Mouse (Mus musculus) midbrain, embryonic 12.5 days (tissue): Measurements from ENCODE around the gene Gm49380. TPM values are rescaled to one million over a fixed set of nuclear protein-coding genes. Genes with fewer than 3 reads are reported as not detected.
"Not testable (repeated sequence)": the region's sequence is repeated elsewhere in the genome, so short reads cannot be mapped to it uniquely, and the experiment has no call there.

Experiments used
- ATAC-seq: fragments of 200-750 bp; cut with Nextera tagmentation; 2 replicates; pipeline ENCODE4 v1.8.0; 2017; ENCODE audit warnings: low read depth, moderate TSS enrichment, moderate library complexity; ENCODE audit not compliant: low FRiP score
- H3K27ac ChIP-seq: fragments of 300-500 bp; sonication (generic); replicated peaks from 2 replicates; pipeline ENCODE4 v1.5.1; 2016; ENCODE audit warnings: mild to moderate bottlenecking
- H3K27me3 ChIP-seq: fragments of 300-500 bp; sonication (generic); 2 replicates; pipeline ENCODE4 v1.6.1; 2016; ENCODE audit warnings: mild to moderate bottlenecking
- H3K36me3 ChIP-seq: fragments of 300-500 bp; sonication (generic); 2 replicates; pipeline ENCODE4 v1.6.1; 2016
- H3K4me1 ChIP-seq: fragments of 300-500 bp; sonication (generic); 2 replicates; pipeline ENCODE4 v1.6.1; 2016
- H3K4me2 ChIP-seq: fragments of 300-500 bp; sonication (generic); replicated peaks from 2 replicates; pipeline ENCODE4 v1.6.1; 2016; ENCODE audit warnings: mild to moderate bottlenecking, moderate library complexity
- H3K4me3 ChIP-seq: fragments of 300-500 bp; sonication (generic); 2 replicates; pipeline ENCODE4 v1.5.1; 2016; ENCODE audit warnings: mild to moderate bottlenecking
- H3K9ac ChIP-seq: fragments of 300-500 bp; sonication (generic); replicated peaks from 2 replicates; pipeline ENCODE4 v1.6.1; 2016; ENCODE audit warnings: mild to moderate bottlenecking, moderate library complexity
- H3K9me3 ChIP-seq: fragments of 300-500 bp; sonication (generic); 2 replicates; pipeline ENCODE4 v1.6.1; 2016; ENCODE audit warnings: mild to moderate bottlenecking
- WGBS: fragments of 180-500 bp; shearing (Covaris S2); methylation state at CpG from one replicate; pipeline ENCODE4 v1.1.7; 2016; 5-methylcytosine and 5-hydroxymethylcytosine counted together
- polyA plus RNA-seq: library from polyadenylated mRNA; unstranded; fragments of >200 nt; fragmentation: Nextera tagmentation; extraction: Ambion mirVana; gene quantifications from 2 replicates; pipeline ENCODE4 v1.2.1, GENCODE M21; 2016

The Gm49380 gene
- polyA plus RNA-seq, 1 experiment from 2014 or later = 0.43 TPM

- Histone ChIP-seq H3K9me3 (no peaks in the 10 kb centered on the region), H3K36me3 (no peaks in the 10 kb centered on the region), H3K4me1 (peaks cover 4% of the 10 kb centered on the region), H3K4me3 (no peak overlapping the region), H3K9ac (no peak overlapping the region), H3K27me3 (peaks cover 8% of the 10 kb centered on the region), H3K4me2 (no peak overlapping the region), H3K27ac (no peak overlapping the region)
- ATAC-seq = no peak
- 73% methylated on average over 6 of the region's 6 CpGs for WGBS
Measured at GRCm38 (mm10) chr9:44124317-44124716, 11.0 kb upstream of the Gm49380 start.

GRCm38 (mm10) chr9:44119948-44120465 is 6.7 kb upstream of the Gm49380 start:
- no peaks in the 10 kb centered on the region for H3K4me1 ChIP-seq
- no peak overlapping the region for H3K4me3 ChIP-seq
- H3K4me2 ChIP-seq = no peak overlapping the region
- no peak overlapping the region for H3K9ac ChIP-seq
- no peak overlapping the region for H3K27ac ChIP-seq
- no peak for ATAC-seq
- no peaks in the 10 kb centered on the region for H3K27me3 ChIP-seq
- no peaks in the 10 kb centered on the region for H3K9me3 ChIP-seq
- H3K36me3 ChIP-seq = no peaks in the 10 kb centered on the region
- WGBS = 88% methylated on average over 8 of the region's 8 CpGs

DNA sequence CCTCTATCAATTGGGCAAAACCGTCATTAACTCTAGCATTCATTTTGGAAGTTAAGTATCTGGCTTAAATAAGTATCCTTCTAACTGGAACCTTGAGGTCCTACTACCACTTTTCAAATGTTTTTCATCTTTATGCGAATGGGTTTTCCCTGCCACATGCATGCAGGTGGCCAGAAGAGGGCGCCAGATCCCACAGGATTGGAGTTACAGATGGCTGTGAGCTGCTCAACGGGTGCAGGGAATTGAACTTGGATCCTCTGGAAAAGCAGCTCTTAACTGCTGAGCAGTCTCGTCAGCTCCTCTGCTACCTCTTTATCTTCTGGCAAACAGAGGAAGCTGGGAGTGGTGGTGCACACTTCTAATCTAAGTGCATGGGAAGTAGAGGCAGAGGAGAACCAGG is 5.7 kb upstream of the Gm49380 start:
- H3K4me3 ChIP-seq = no peak overlapping the region
- no peak for ATAC-seq
- H3K4me1 ChIP-seq = no peaks in the 10 kb centered on the region; the same call in 1 of the 2 replicates
- no peak overlapping the region for H3K27ac ChIP-seq
- no peaks in the 10 kb centered on the region for H3K27me3 ChIP-seq
- no peak overlapping the region for H3K4me2 ChIP-seq
- H3K36me3 ChIP-seq = no peaks in the 10 kb centered on the region
- WGBS = 50% methylated on average over 5 of the region's 5 CpGs
- no peaks in the 10 kb centered on the region for H3K9me3 ChIP-seq
- H3K9ac ChIP-seq = no peak overlapping the region

GRCm38 (mm10) chr9:44116182-44116581 is 2.9 kb upstream of the Gm49380 start:
- WGBS = 86% methylated on average over 4 of the region's 4 CpGs
- Histone ChIP-seq H3K4me1 (peaks cover 7% of the 10 kb centered on the region), H3K9me3 (no peaks in the 10 kb centered on the region), H3K27ac (no peak overlapping the region), H3K4me3 (no peak overlapping the region), H3K4me2 (no peak overlapping the region), H3K9ac (no peak overlapping the region), H3K36me3 (no peaks in the 10 kb centered on the region), H3K27me3 (no peaks in the 10 kb centered on the region)
- ATAC-seq = no peak

GRCm38 (mm10) chr9:44115599-44115998 is 2.3 kb upstream of the Gm49380 start:
- H3K4me3 ChIP-seq = no peak overlapping the region
- no peaks in the 10 kb centered on the region for H3K9me3 ChIP-seq
- H3K27me3 ChIP-seq = no peaks in the 10 kb centered on the region
- H3K36me3 ChIP-seq = no peaks in the 10 kb centered on the region
- no peak for ATAC-seq
- H3K27ac ChIP-seq = no peak overlapping the region
- no peak overlapping the region for H3K9ac ChIP-seq
- no peak overlapping the region for H3K4me2 ChIP-seq
- H3K4me1 ChIP-seq = peaks cover 8% of the 10 kb centered on the region
- 95% methylated on average over 9 of the region's 9 CpGs for whole genome bisulfite sequencing

DNA sequence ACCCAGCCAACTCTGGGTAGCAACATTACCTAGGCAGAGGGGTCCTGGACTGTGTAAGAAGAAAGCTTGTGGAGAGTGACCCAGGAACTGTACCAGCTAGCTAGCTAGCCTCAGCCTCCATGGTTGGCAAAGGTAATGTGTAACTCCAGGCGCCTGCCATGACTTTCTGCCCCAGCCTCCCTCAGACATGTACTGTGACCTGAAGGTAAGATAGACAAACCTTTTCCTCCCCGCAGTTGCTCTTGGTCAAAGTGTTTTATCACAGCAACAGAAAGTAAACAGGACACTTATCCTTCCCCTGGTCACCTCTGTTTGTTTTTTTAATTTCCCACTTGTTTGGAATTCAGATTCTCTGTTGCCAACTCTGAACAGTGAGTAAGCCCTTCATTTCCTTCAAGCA is 1.2 kb upstream of the Gm49380 start:
- Histone ChIP-seq H3K36me3 (no peaks in the 10 kb centered on the region), H3K9me3 (no peaks in the 10 kb centered on the region), H3K4me1 (peaks cover 20% of the 10 kb centered on the region), H3K27me3 (no peaks in the 10 kb centered on the region), H3K9ac (no peak overlapping the region), H3K27ac (no peak overlapping the region), H3K4me3 (no peak overlapping the region), H3K4me2 (no peak overlapping the region)
- WGBS = 93% methylated on average over 2 of the region's 2 CpGs
- no peak for ATAC-seq

DNA sequence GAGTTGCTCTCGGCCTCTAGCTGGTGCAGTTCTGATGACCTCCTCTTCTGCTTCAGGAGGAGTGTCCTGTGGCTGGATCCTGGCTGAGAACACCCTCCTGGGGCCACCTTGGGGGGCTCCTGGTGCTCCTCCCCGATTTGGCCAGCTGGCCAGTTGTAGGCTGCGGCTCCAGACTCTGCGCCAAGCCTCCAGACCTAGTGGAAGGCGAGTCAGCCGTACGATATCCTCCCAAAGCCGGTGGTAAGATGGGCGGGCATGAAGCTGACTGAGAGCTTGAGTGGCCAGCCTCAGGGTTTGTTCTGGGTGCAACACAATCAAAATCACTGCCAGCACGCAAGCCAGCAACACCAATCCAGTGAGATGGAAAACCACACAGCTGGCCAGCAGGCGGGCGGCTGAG is 1.4 kb downstream of the Gm49380 start:
- H3K27ac ChIP-seq, H3K27me3 ChIP-seq, H3K9ac ChIP-seq, H3K36me3 ChIP-seq, ATAC-seq, H3K9me3 ChIP-seq: not testable (repeated sequence)
- Histone ChIP-seq H3K4me1 (peaks cover 45% of the 10 kb centered on the region), H3K4me3 (peak overlapping the region; percentile 13; the same call in 1 of the 2 replicates), H3K4me2 (peak overlapping the region; percentile 60)
- 63% methylated on average over 10 of the region's 12 CpGs for WGBS

DNA sequence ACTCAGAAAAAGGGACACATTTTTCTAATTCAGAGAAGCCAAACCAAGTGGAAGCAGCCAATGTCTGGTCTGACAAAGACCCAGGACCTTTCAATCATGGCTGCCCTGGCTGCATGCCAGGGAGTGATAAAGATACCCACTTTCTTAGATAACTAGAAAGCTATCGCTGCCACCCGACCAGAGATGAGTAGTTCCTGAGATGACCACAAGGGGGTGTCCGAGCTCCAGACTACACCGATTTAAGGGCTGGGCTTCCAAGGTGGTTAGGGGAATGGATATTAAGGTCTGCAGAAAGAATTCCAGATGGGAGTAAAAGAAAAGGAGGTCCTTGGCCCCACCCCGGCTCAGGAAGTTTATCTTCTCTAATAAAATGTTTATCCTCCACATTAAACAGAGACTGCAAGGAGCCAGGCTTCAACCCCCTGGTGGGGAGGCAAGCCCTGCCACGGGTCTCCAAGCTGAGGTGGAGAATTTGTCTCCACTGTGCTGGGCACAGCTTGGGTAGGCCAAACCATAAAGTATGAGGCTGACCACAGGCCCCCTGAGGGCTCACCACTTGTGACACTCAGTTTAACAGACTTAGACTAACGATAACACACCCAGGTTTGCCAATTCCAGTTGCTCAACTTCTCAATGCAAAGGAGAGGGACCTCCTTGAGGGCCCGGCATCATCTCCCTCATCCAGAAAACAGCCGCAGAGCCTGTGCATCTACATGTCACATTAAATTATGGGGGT is 3.8 kb downstream of the Gm49380 start:
- H3K36me3 ChIP-seq = peaks cover 11% of the 10 kb centered on the region; the same call in 1 of the 2 replicates
- no peak for ATAC-seq
- peaks cover 51% of the 10 kb centered on the region for H3K4me1 ChIP-seq
- WGBS = 38% methylated on average over 9 of the region's 9 CpGs
- H3K4me2 ChIP-seq = peak overlapping the region; percentile 32
- H3K27ac ChIP-seq = no peak overlapping the region
- no peaks in the 10 kb centered on the region for H3K9me3 ChIP-seq
- 0 out of 2 replicates have a peak overlapping the region, but pooled peaks have one; percentile 12 for H3K4me3 ChIP-seq
- no peaks in the 10 kb centered on the region for H3K27me3 ChIP-seq
- peak overlapping the region; percentile 25; the same call in 1 of the 2 replicates for H3K9ac ChIP-seq

DNA sequence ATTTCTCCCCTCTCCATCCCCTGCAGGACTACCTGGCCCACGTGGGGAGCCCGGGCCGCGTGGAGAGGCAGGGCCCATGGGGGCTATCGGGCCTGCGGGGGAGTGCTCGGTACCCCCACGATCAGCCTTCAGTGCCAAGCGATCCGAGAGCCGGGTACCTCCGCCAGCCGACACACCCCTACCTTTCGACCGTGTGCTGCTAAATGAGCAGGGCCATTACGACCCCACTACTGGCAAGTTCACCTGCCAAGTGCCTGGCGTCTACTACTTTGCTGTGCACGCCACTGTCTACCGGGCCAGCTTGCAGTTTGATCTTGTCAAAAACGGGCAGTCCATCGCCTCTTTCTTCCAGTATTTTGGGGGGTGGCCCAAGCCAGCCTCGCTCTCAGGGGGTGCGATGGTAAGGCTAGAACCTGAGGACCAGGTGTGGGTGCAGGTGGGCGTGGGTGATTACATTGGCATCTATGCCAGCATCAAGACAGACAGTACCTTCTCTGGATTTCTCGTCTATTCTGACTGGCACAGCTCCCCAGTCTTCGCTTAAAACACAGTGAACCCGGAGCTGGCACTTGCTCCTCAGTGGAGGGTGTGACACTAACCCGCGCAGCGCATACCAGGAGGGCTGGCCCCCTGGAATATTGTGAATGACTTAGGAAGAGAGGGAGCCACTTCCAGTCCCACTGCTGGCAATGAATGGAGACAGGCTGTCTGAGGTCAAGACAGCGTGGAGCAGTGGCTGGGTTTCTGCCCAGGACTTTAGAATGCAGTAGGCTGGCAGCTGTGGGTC is 4.8 kb downstream of the Gm49380 start:
- Histone ChIP-seq H3K27me3 (no peaks in the 10 kb centered on the region), H3K4me2 (peak overlapping the region; percentile 46), H3K4me3 (peak overlapping the region; percentile 21), H3K36me3 (peaks cover 11% of the 10 kb centered on the region; the same call in 1 of the 2 replicates), H3K9ac (peak overlapping the region; percentile 25; the same call in 1 of the 2 replicates), H3K4me1 (peaks cover 51% of the 10 kb centered on the region), H3K9me3 (no peaks in the 10 kb centered on the region), H3K27ac (no peak overlapping the region)
- 81% methylated on average over 31 of the region's 31 CpGs for WGBS
- no peak for ATAC-seq

GRCm38 (mm10) chr9:44107557-44108179 is 5.6 kb downstream of the Gm49380 start:
- Histone ChIP-seq H3K9me3 (no peaks in the 10 kb centered on the region), H3K4me1 (peaks cover 51% of the 10 kb centered on the region), H3K27ac (peak overlapping the region; percentile 60), H3K9ac (peak overlapping the region; percentile 50), H3K36me3 (peaks cover 11% of the 10 kb centered on the region; the same call in 1 of the 2 replicates), H3K4me3 (peak overlapping the region; percentile 21), H3K27me3 (no peaks in the 10 kb centered on the region), H3K4me2 (peak overlapping the region; percentile 46)
- 0 out of 2 replicates have a peak, but pooled peaks have one; percentile 24 for ATAC-seq
- 27% methylated on average over 25 of the region's 25 CpGs for WGBS

- H3K36me3 ChIP-seq = peaks cover 11% of the 10 kb centered on the region; the same call in 1 of the 2 replicates
- peak within 1 kb of the TSS; percentile 21 for H3K4me3 ChIP-seq
- no peaks in the 10 kb centered on the region for H3K9me3 ChIP-seq
- H3K9ac ChIP-seq = peak within 1 kb of the TSS; percentile 50
- peak within 1 kb of the TSS; percentile 60 for H3K27ac ChIP-seq
- 22% methylated on average over 8 of the region's 8 CpGs for WGBS
- peak within 1 kb of the TSS; percentile 46 for H3K4me2 ChIP-seq
- peaks cover 50% of the 10 kb centered on the region for H3K4me1 ChIP-seq
- ATAC-seq = 0 out of 2 replicates have a peak, but pooled peaks have one; percentile 11
- no peaks in the 10 kb centered on the region for H3K27me3 ChIP-seq
Measured at GRCm38 (mm10) chr9:44107110-44107509, 6.2 kb downstream of the Gm49380 start, which contains the start of gene C1qtnf5. Gene C1qtnf5 (plus strand): TSS chr9:44107245.
